Mouse (Mus musculus) inflammation-experienced regulatory T-cells, adult 16 weeks (primary cell): ENCODE results near the gene Cdh20. TPM values are rescaled to one million over a fixed set of nuclear protein-coding genes. Genes with fewer than 3 reads are reported as not detected.

Source experiments
- polyA plus RNA-seq: library from polyadenylated mRNA; unstranded; fragments of 100-300 nt; shearing (Covaris generic); gene quantifications from one replicate; pipeline ENCODE4 v1.2.1, GENCODE M21; 2017

The Cdh20 gene
- not detected for polyA plus RNA-seq

DNA sequence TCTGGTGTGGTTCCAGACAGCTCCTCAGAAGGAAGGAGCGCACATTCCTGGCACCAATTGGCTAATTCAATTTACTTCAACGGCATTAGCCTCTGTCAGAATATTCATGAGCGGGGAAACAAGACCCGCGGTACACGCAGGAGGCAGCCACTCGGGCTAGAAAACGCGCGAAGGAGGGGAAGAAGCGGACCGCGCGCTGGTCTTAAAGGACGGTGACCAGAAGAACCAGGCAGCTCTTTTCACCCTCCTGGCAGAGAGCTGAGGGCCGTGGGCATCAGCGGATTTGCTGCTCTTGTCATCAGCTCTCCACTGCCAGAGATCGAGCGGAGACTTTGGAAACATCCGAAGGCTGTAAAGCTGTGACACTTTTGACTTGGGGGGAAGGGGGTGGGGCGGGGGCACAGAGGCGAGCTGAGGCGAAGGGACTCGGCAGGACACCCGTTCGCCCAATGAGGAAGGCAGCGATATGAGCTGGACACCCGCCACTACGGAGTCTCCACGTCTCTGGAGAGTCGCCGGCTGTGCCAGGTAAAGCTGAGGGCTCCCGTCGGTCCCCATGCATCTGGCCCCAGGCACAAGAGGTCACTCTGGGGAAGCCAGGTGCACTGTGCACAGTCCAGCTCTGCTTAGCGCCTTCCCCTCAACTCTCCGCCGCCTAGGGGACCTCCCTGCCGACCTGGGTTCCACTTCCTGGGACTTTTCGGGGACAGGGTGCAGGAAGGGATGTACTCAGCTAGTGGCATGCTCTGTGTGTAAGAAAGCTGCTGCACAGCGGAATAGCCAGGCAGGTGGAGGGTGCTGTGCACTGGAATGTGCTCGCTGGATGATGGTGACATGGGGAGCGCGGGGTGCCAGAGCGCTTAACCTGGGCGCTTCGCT, at the start of gene Cdh20:
TSS of gene Cdh20 (plus strand) at position 159 of the 879 bp plus-strand sequence.

